In the genomic region with DNA sequence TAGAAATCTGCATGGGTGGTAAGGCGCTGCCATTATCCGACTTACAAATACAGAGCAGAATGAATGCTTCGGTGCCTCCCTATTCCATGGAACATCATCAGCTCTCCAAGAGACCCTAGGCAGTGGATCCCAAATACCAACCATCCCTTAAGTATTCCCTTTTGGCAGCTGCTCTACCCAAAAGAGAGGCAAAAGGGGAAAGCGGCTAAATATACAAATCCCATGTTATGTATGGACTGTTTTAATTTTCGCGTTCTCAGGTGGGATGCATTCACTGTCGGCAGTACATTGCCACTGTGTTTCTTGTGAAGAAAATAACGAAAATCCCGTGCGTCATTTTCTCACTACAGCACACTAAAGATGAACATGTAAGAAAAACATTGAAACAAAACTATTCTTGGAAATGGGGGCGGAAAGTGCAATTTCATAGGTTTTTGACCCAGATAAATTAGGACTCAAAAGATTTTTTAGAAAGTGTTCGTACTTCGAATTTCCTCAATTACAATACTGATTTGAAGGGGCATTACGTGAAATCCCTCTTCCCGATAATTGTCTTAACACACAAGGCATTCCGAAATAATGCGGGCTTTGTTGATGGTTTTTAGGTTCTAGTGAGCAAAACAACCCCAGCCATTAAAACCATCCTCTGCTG, we compare ENCODE assay signal across 8 mouse cellular contexts. TPM values are rescaled to one million over a fixed set of nuclear protein-coding genes. Genes with fewer than 3 reads are reported as not detected.
DNase-seq lines count a peak whose midpoint lies in the region; ATAC-seq and TF ChIP-seq lines count a peak whose summit lies in the region.

No protein-coding gene starts in this region.

- H3K27me3 ChIP-seq in embryonic facial prominence, embryonic 10.5 days (replicated peaks; ENCODE audit: low read depth, poor library complexity, severe bottlenecking) = peaks cover 81% of the 10 kb centered on the region
- H3K27me3 ChIP-seq in intestine, postnatal 0 days (replicated peaks; ENCODE audit: control insufficient read depth, insufficient read depth, low read length) = peaks cover 37% of the 10 kb centered on the region; the same call in 1 of the 2 replicates
- H3K27me3 ChIP-seq in neural tube, embryonic 15.5 days (replicated peaks) = 0 out of 2 replicates have a peak, but pooled peaks cover 2% of the 10 kb centered on the region

- peak overlapping the region; percentile 46 for H3K27ac ChIP-seq in layer of hippocampus, adult 2 months
- peak overlapping the region; percentile 93 for H3K27ac ChIP-seq in embryonic facial prominence, embryonic 10.5 days (replicated peaks)
- no peak overlapping the region for H3K27ac ChIP-seq in intestine, postnatal 0 days (ENCODE audit: low read depth, low read length)
- peak overlapping the region; percentile 92 for H3K27ac ChIP-seq in neural tube, embryonic 15.5 days (replicated peaks)

- H3K36me3 ChIP-seq in embryonic facial prominence, embryonic 10.5 days (replicated peaks) = no peaks in the 10 kb centered on the region
- H3K36me3 ChIP-seq in intestine, postnatal 0 days (ENCODE audit: control insufficient read depth, insufficient read depth) = no peaks in the 10 kb centered on the region
- no peaks in the 10 kb centered on the region for H3K36me3 ChIP-seq in neural tube, embryonic 15.5 days

- peaks cover 48% of the 10 kb centered on the region for H3K4me1 ChIP-seq in embryonic facial prominence, embryonic 10.5 days
- no peaks in the 10 kb centered on the region for H3K4me1 ChIP-seq in intestine, postnatal 0 days (replicated peaks; ENCODE audit: control insufficient read depth, insufficient read depth, low read length)
- H3K4me1 ChIP-seq in neural tube, embryonic 15.5 days = peaks cover 29% of the 10 kb centered on the region

- 0 out of 2 replicates have a peak overlapping the region, but pooled peaks have one; percentile 31 for H3K9ac ChIP-seq in intestine, postnatal 0 days (ENCODE audit: low read depth, low read length)
- H3K9ac ChIP-seq in neural tube, embryonic 15.5 days (replicated peaks) = peak overlapping the region; percentile 57

- DNase-seq in layer of hippocampus, adult 2 months (ENCODE audit: low spot score in 2 of 2) = no peak
- DNase-seq in layer of hippocampus, adult 11-12 months (ENCODE audit: low spot score) = no peak
- peak; percentile 44 for DNase-seq in embryonic facial prominence, embryonic 10.5 days (ENCODE audit: low spot score)
- DNase-seq in layer of hippocampus, adult 18-20 months (ENCODE audit: low spot score in 2 of 2) = no peak
- no peak for DNase-seq in adrenal gland, adult (ENCODE audit: inconsistent age in 2 of 2, low spot score in 1 of 2)

- WGBS in embryonic facial prominence, embryonic 10.5 days = 3% methylated on average over 17 of the region's 17 CpGs
- 54% methylated on average over 17 of the region's 17 CpGs for WGBS in intestine, postnatal 0 days
- 17% methylated on average over 17 of the region's 17 CpGs for WGBS in neural tube, embryonic 15.5 days

- TF ChIP-seq CTCF in layer of hippocampus, adult 2 months (conservative IDR thresholded peaks at IDR 0.05) = no peak
- TF ChIP-seq CTCF in intestine, postnatal 0 days (IDR thresholded peaks at IDR 0.05; ENCODE audit: low read depth) = no peak

- no peak for ATAC-seq in intestine, postnatal 0 days
- no peak for ATAC-seq in neural tube, embryonic 15.5 days (ENCODE audit: low FRiP score)
- ATAC-seq in activated CD4-positive, CD25-positive, alpha-beta regulatory T cell, adult 4 months = no peak

- peak overlapping the region; percentile 44 for H3K4me3 ChIP-seq in layer of hippocampus, adult 2 months
- H3K4me3 ChIP-seq in embryonic facial prominence, embryonic 10.5 days = peak overlapping the region; percentile 73
- H3K4me3 ChIP-seq in intestine, postnatal 0 days (ENCODE audit: low read depth, low read length) = peak overlapping the region; percentile 49
- peak overlapping the region; percentile 36 for H3K4me3 ChIP-seq in neural tube, embryonic 15.5 days (replicated peaks)

- H3K9me3 ChIP-seq in embryonic facial prominence, embryonic 10.5 days = no peaks in the 10 kb centered on the region
- H3K9me3 ChIP-seq in intestine, postnatal 0 days (ENCODE audit: control insufficient read depth) = no peaks in the 10 kb centered on the region
- H3K9me3 ChIP-seq in neural tube, embryonic 15.5 days (replicated peaks) = no peaks in the 10 kb centered on the region

- H3K4me2 ChIP-seq in intestine, postnatal 0 days (replicated peaks; ENCODE audit: low read depth) = peak overlapping the region; percentile 72
- H3K4me2 ChIP-seq in neural tube, embryonic 15.5 days = peak overlapping the region; percentile 63

RNA-seq across cellular contexts. Expression of gene Mab21l1, which starts 4.7 kb away (rescaled TPM):
- under 1 TPM; 0.64 to 0.77 TPM for total RNA-seq in layer of hippocampus, adult 2 months (2021)
- 55.1 and 62.6 TPM in 2 replicates for polyA plus RNA-seq in embryonic facial prominence, embryonic 10.5 days (2016; fragmentation: Nextera tagmentation; extraction: Ambion mirVana)
- polyA plus RNA-seq in intestine, postnatal 0 days (2015; fragmentation: Nextera tagmentation; extraction: Ambion mirVana) = 4.0 TPM in 2 replicates
- 67.4 and 85.1 TPM in 2 replicates for polyA plus RNA-seq in neural tube, embryonic 15.5 days (2015; fragmentation: Nextera tagmentation; extraction: Ambion mirVana)
- under 1 TPM in 1 of 2 experiments, not detected in 1; 0.26 TPM for polyA plus RNA-seq in activated CD4-positive, CD25-positive, alpha-beta regulatory T cell, adult 4 months (2017; shearing (Covaris generic))
- total RNA-seq in layer of hippocampus, adult 18-20 months (2021) = under 1 TPM; 0.38 to 0.77 TPM

Comparison
In these comparisons a context has a peak if more than half of its experiments do, and no peak if none do; other contexts are left out.
1. RNA of gene Mab21l1, which starts 4.7 kb away (polyA plus RNA-seq): 67.4 to 85.1 TPM in neural tube, embryonic 15.5 days and 55.1 to 62.6 TPM in embryonic facial prominence, embryonic 10.5 days; 4.0 TPM in intestine, postnatal 0 days and 0.26 TPM in activated CD4-positive, CD25-positive, alpha-beta regulatory T cell, adult 4 months; every median in the first group is over 10 times any median in the second.
2. Peak in every context shown above with its lines, with median percentiles within 50 percentile points of each other: H3K4me3 ChIP-seq.